ENCODE assay signal across 9 mouse cellular contexts in the genomic region with DNA sequence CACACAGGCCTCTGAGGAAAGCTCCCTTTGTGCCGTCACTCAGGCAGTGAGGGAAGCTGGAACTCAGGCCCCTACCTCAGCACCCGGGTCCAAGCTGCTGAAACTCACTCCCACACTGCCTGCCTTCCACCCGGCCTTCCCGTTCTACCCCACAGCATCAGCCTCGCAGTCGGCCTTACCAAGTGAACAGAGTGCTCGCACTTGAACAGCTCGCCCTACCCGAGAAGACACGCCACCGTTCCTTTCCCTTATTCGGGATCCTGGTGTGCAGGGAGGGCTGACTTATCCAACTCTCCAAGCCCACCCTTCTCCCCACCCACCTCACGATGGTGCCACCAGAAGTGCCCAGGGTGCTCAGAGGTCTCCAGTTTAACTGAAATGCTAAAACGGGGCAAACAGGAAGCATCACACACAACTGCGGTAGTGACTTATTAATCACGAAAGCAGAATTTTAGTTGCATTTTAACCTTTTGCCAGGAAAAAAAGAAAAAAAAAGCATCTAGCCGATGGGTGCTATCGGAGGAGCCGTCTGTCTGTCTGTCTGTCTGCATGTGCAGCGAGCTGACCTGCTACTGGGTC. TPM values are rescaled to one million over a fixed set of nuclear protein-coding genes. Genes with fewer than 3 reads are reported as not detected.
DNase-seq lines count a peak whose midpoint lies in the region; ATAC-seq and TF ChIP-seq lines count a peak whose summit lies in the region.
"Had no signal": no experiment of that assay in that cellular context is flagged by ENCODE, and none has a peak within 500 bp of the region (broad histone marks: within the 10 kb centered on the region; RNA-seq: fewer than 3 reads in every experiment).

No protein-coding gene starts in this region.

- WGBS in liver, embryonic 15.5 days (ENCODE audit: insufficient replicate concordance) = 68% methylated on average over 20 of the region's 20 CpGs
- WGBS in forebrain, embryonic 12.5 days = 69% methylated on average over 20 of the region's 20 CpGs
- 55% methylated on average over 20 of the region's 20 CpGs for WGBS in kidney, postnatal 0 days

- no peak for TF ChIP-seq CTCF in kidney, postnatal 0 days (IDR thresholded peaks at IDR 0.05; ENCODE audit: low read depth)

- DNase-seq in liver (no peak), adipocyte (ENCODE audit: low spot score) (no peak)
- no peak for DNase-seq in kidney, postnatal 0 days (ENCODE audit: low spot score)
- peak; percentile 35 to 48 for DNase-seq in thymus, postnatal 10 days (ENCODE audit: low spot score in 2 of 2)
- DNase-seq in right cerebral cortex, adult 2 months (ENCODE audit: low spot score in 2 of 2) = no peak
- no peak for DNase-seq in heart, postnatal 36 days

- H3K4me2 ChIP-seq in liver, embryonic 15.5 days = peak overlapping the region; percentile 5; the same call in 1 of the 2 replicates
- peak overlapping the region; percentile 67 for H3K4me2 ChIP-seq in forebrain, embryonic 12.5 days
- H3K4me2 ChIP-seq in kidney, postnatal 0 days (ENCODE audit: low read length) = peak overlapping the region; percentile 90

- peaks cover 36% of the 10 kb centered on the region for H3K4me1 ChIP-seq in liver, embryonic 15.5 days (replicated peaks)
- H3K4me1 ChIP-seq in forebrain, embryonic 12.5 days = peaks cover 59% of the 10 kb centered on the region
- H3K4me1 ChIP-seq in kidney, postnatal 0 days (replicated peaks; ENCODE audit: insufficient read depth, low read length) = peaks cover 33% of the 10 kb centered on the region

- no peak overlapping the region for H3K4me3 ChIP-seq in liver, embryonic 15.5 days (replicated peaks)
- no peak overlapping the region for H3K4me3 ChIP-seq in forebrain, embryonic 12.5 days (replicated peaks)
- no peak overlapping the region for H3K4me3 ChIP-seq in kidney, postnatal 0 days (replicated peaks; ENCODE audit: low read depth, low read length)

- no peak for ATAC-seq in liver, embryonic 15.5 days (ENCODE audit: insufficient read depth)
- ATAC-seq in forebrain, embryonic 12.5 days (ENCODE audit: low FRiP score) = no peak
- ATAC-seq in kidney, postnatal 0 days (replicated peaks; ENCODE audit: low FRiP score, low read depth) = no peak
- ATAC-seq: Patski had no signal

- H3K9me3 ChIP-seq in liver, embryonic 15.5 days (replicated peaks) = no peaks in the 10 kb centered on the region
- H3K9me3 ChIP-seq in forebrain, embryonic 12.5 days = no peaks in the 10 kb centered on the region
- H3K9me3 ChIP-seq in kidney, postnatal 0 days (replicated peaks; ENCODE audit: low read length) = no peaks in the 10 kb centered on the region

- intact Hi-C loops in heart, postnatal 36 days (cut with DNase I) = no loop called here

- H3K36me3 ChIP-seq in liver, embryonic 15.5 days (replicated peaks) = no peaks in the 10 kb centered on the region
- no peaks in the 10 kb centered on the region for H3K36me3 ChIP-seq in forebrain, embryonic 12.5 days (replicated peaks)
- no peaks in the 10 kb centered on the region for H3K36me3 ChIP-seq in kidney, postnatal 0 days (ENCODE audit: insufficient read depth, low read length)

- no peak overlapping the region for H3K9ac ChIP-seq in liver, embryonic 15.5 days
- H3K9ac ChIP-seq in forebrain, embryonic 12.5 days = peak overlapping the region; percentile 44; the same call in 1 of the 2 replicates
- H3K9ac ChIP-seq in kidney, postnatal 0 days (ENCODE audit: low read depth, low read length) = peak overlapping the region; percentile 40; the same call in 1 of the 2 replicates

- H3K27ac ChIP-seq in liver, embryonic 15.5 days (replicated peaks) = no peak overlapping the region
- peak overlapping the region; percentile 69 for H3K27ac ChIP-seq in forebrain, embryonic 12.5 days
- peak overlapping the region; percentile 68 for H3K27ac ChIP-seq in kidney, postnatal 0 days

- H3K27me3 ChIP-seq in liver, embryonic 15.5 days = peaks cover 8% of the 10 kb centered on the region; the same call in 1 of the 2 replicates
- H3K27me3 ChIP-seq in forebrain, embryonic 12.5 days = no peaks in the 10 kb centered on the region
- no peaks in the 10 kb centered on the region for H3K27me3 ChIP-seq in kidney, postnatal 0 days (ENCODE audit: insufficient read depth, low read length)
- H3K27me3 ChIP-seq: Patski had no signal

RNA-seq across cellular contexts. Expression of a gene that starts 2.8 kb away (rescaled TPM):
- polyA plus RNA-seq in liver, embryonic 15.5 days (2015; fragmentation: Nextera tagmentation; extraction: Ambion mirVana) = 0.47 and 0.77 TPM in 2 replicates
- 4.6 and 4.7 TPM in 2 replicates for polyA plus RNA-seq in forebrain, embryonic 12.5 days (2016; fragmentation: Nextera tagmentation; extraction: Ambion mirVana)
- 3.2 and 3.8 TPM in 2 replicates for polyA plus RNA-seq in kidney, postnatal 0 days (2015; fragmentation: Nextera tagmentation; extraction: Ambion mirVana)
- total RNA-seq in heart, postnatal 36 days (2021) = 1 to 10 TPM; 3.3 to 3.8 TPM

RNA-seq across cellular contexts. Expression of a gene that starts 46.3 kb away (rescaled TPM):
- not detected in 2 replicates for polyA plus RNA-seq in liver, embryonic 15.5 days (2015; fragmentation: Nextera tagmentation; extraction: Ambion mirVana)
- not detected in 2 replicates for polyA plus RNA-seq in forebrain, embryonic 12.5 days (2016; fragmentation: Nextera tagmentation; extraction: Ambion mirVana)
- polyA plus RNA-seq in kidney, postnatal 0 days (2015; fragmentation: Nextera tagmentation; extraction: Ambion mirVana) = not detected in 2 replicates
- not detected for total RNA-seq in heart, postnatal 36 days (2021)
- polyA plus RNA-seq: Patski had no signal

RNA-seq across cellular contexts. Expression of a gene that starts 56.2 kb away (rescaled TPM):
- polyA plus RNA-seq in liver, embryonic 15.5 days (2015; fragmentation: Nextera tagmentation; extraction: Ambion mirVana) = 0.08 TPM in 1 of 2 replicates, not detected in the other
- 0.33 and 0.64 TPM in 2 replicates for polyA plus RNA-seq in forebrain, embryonic 12.5 days (2016; fragmentation: Nextera tagmentation; extraction: Ambion mirVana)
- 0.37 and 0.47 TPM in 2 replicates for polyA plus RNA-seq in kidney, postnatal 0 days (2015; fragmentation: Nextera tagmentation; extraction: Ambion mirVana)
- total RNA-seq in heart, postnatal 36 days (2021) = not detected

Comparison
In these comparisons a context has a peak if more than half of its experiments do, and no peak if none do; other contexts are left out.
1. H3K4me2 ChIP-seq: peak in every context shown above with its lines; median percentile 90 in kidney, postnatal 0 days; 67 in forebrain, embryonic 12.5 days; 5 in liver, embryonic 15.5 days.
2. DNase-seq: peak in thymus, postnatal 10 days (2 of 2); none in liver (single experiment), kidney, postnatal 0 days (single experiment), right cerebral cortex, adult 2 months (0 of 2), heart, postnatal 36 days (0 of 2) and adipocyte (single experiment).